Mouse (Mus musculus): ENCODE measurements around the gene Eefsec.

DNA sequence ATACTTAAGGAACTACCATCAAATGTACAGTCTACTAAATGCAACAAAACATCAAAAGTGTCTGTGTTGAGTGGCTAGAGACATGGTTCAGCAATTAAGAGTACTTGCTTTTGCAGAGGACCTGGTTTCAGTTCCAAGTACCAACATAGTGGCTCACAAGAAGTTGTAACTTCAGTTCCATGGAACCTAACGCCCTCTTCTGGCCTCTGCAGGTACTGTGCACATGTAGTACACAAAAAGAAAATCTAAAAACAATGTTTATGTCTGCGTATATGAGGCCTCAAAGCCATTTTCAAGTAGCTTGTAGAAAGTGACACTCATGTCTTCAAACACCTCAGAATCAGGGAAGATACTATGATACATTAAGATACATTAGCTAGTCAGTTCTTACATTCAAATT, 48.4 kb downstream of the Eefsec start:
- TF ChIP-seq CTCF (IDR thresholded peaks at IDR 0.05; ENCODE audit: low read depth, low read length): no peak
- TF ChIP-seq POLR2A (IDR thresholded peaks at IDR 0.05; ENCODE audit: insufficient read depth, low read length): no peak
- TF ChIP-seq EP300 (IDR thresholded peaks at IDR 0.05; ENCODE audit: insufficient read depth, low read depth, low read length): no peak
